Mouse (Mus musculus): ENCODE measurements around the gene Tmprss6.

The Tmprss6 gene

GRCm38 (mm10) chr15:78486564-78486963 is 18.1 kb upstream of the Tmprss6 start:
- in situ Hi-C loops (cut with MboI, MseI): loop anchor here in 1 of 2 experiments (25.0 kb wide), 1 partner anchor 1051 kb away; the partner anchor contains the start of gene Ddx17

- in situ Hi-C loops (cut with MboI, MseI): loop anchor here in 1 of 2 experiments (5.0 to 25.0 kb wide), 2 partner anchors 36 to 1054 kb away; partner anchors contain the start of gene Ddx17
Measured at GRCm38 (mm10) chr15:78483311-78483710, 14.9 kb upstream of the Tmprss6 start.

- in situ Hi-C loops (cut with MboI, MseI): loop anchor here in 1 of 2 experiments (5.0 to 25.0 kb wide), 2 partner anchors 35 to 1055 kb away; partner anchors contain the start of gene Ddx17
Measured at GRCm38 (mm10) chr15:78482518-78482917, 14.1 kb upstream of the Tmprss6 start.

GRCm38 (mm10) chr15:78481448-78482000 is 13.1 kb upstream of the Tmprss6 start:
- in situ Hi-C loops (cut with MboI, MseI): loop anchor here in 1 of 2 experiments (5.0 to 25.0 kb wide), 2 partner anchors 34 to 1056 kb away; partner anchors contain the start of gene Ddx17

- in situ Hi-C loops (cut with MboI, MseI): loop anchor here in 1 of 2 experiments (5.0 to 25.0 kb wide), 2 partner anchors 34 to 1056 kb away; partner anchors contain the start of gene Ddx17
Measured at GRCm38 (mm10) chr15:78480991-78481390, 12.6 kb upstream of the Tmprss6 start.

GRCm38 (mm10) chr15:78480111-78480510 is 11.7 kb upstream of the Tmprss6 start:
- in situ Hi-C loops (cut with MboI, MseI): loop anchor here in 1 of 2 experiments (5.0 to 25.0 kb wide), 2 partner anchors 33 to 1057 kb away; partner anchors contain the start of gene Ddx17

GRCm38 (mm10) chr15:78479470-78479869 is 11.0 kb upstream of the Tmprss6 start:
- in situ Hi-C loops (cut with MboI, MseI): loop anchor here in 1 of 2 experiments (25.0 kb wide), 1 partner anchor 1058 kb away; the partner anchor contains the start of gene Ddx17

- in situ Hi-C loops (cut with MboI, MseI): loop anchor here in 1 of 2 experiments (25.0 kb wide), 1 partner anchor 1059 kb away; the partner anchor contains the start of gene Ddx17
Measured at GRCm38 (mm10) chr15:78478073-78478472, 9.6 kb upstream of the Tmprss6 start.

GRCm38 (mm10) chr15:78476878-78477277 is 8.4 kb upstream of the Tmprss6 start:
- in situ Hi-C loops (cut with MboI, MseI): loop anchor here in 1 of 2 experiments (25.0 kb wide), 1 partner anchor 1060 kb away; the partner anchor contains the start of gene Ddx17

GRCm38 (mm10) chr15:78475604-78476031 is 7.2 kb upstream of the Tmprss6 start:
- in situ Hi-C loops (cut with MboI, MseI): loop anchor here in 1 of 2 experiments (25.0 kb wide), 1 partner anchor 1062 kb away; the partner anchor contains the start of gene Ddx17

- in situ Hi-C loops (cut with MboI, MseI): no loop called here
Measured at GRCm38 (mm10) chr15:78473442-78473841, 5.0 kb upstream of the Tmprss6 start.

- in situ Hi-C loops (cut with MboI, MseI): no loop called here
Measured at GRCm38 (mm10) chr15:78471902-78472301, 3.5 kb upstream of the Tmprss6 start.

- in situ Hi-C loops (cut with MboI, MseI): no loop called here
Measured at GRCm38 (mm10) chr15:78470495-78471276, 2.3 kb upstream of the Tmprss6 start.

GRCm38 (mm10) chr15:78467570-78467969 is 864 bp downstream of the Tmprss6 start:
- in situ Hi-C loops (cut with MboI, MseI): no loop called here

GRCm38 (mm10) chr15:78466809-78467208 is 1.6 kb downstream of the Tmprss6 start:
- in situ Hi-C loops (cut with MboI, MseI): no loop called here

GRCm38 (mm10) chr15:78462981-78463380 is 5.5 kb downstream of the Tmprss6 start:
- in situ Hi-C loops (cut with MboI, MseI): no loop called here

GRCm38 (mm10) chr15:78457193-78457592 is 11.2 kb downstream of the Tmprss6 start:
- in situ Hi-C loops (cut with MboI, MseI): no loop called here

GRCm38 (mm10) chr15:78456051-78456450 is 12.4 kb downstream of the Tmprss6 start:
- in situ Hi-C loops (cut with MboI, MseI): no loop called here

GRCm38 (mm10) chr15:78455168-78455567 is 13.3 kb downstream of the Tmprss6 start:
- in situ Hi-C loops (cut with MboI, MseI): no loop called here

GRCm38 (mm10) chr15:78452929-78453328 is 15.5 kb downstream of the Tmprss6 start:
- in situ Hi-C loops (cut with MboI, MseI): no loop called here

GRCm38 (mm10) chr15:78451201-78451600 is 17.2 kb downstream of the Tmprss6 start:
- in situ Hi-C loops (cut with MboI, MseI): no loop called here

GRCm38 (mm10) chr15:78450419-78450768 is 18.0 kb downstream of the Tmprss6 start:
- in situ Hi-C loops (cut with MboI, MseI): no loop called here

All from T-helper 17 cell (primary cell).